Mouse (Mus musculus) stomach, embryonic 14.5 days (tissue): ENCODE results near the gene Gm10190. TPM values are rescaled to one million over a fixed set of nuclear protein-coding genes. Genes with fewer than 3 reads are reported as not detected.

Source experiments
- ATAC-seq: fragments of 200-750 bp; cut with Nextera tagmentation; 2 replicates; pipeline ENCODE4 v1.8.0; 2017; ENCODE audit warnings: low read depth, moderate TSS enrichment; ENCODE audit not compliant: insufficient number of reproducible peaks, insufficient read depth, low FRiP score
- H3K27ac ChIP-seq: fragments of 300-500 bp; sonication (generic); 2 replicates; pipeline ENCODE4 v1.5.1; 2014; ENCODE audit warnings: mild to moderate bottlenecking, low read length, moderate library complexity, mixed read lengths
- H3K27me3 ChIP-seq: fragments of 300-500 bp; sonication (generic); 2 replicates; pipeline ENCODE4 v1.6.1; 2014; ENCODE audit warnings: low read length, control low read depth, mixed read lengths; ENCODE audit not compliant: control insufficient read depth, insufficient read depth
- H3K36me3 ChIP-seq: fragments of 300-500 bp; sonication (generic); 2 replicates; pipeline ENCODE4 v1.6.1; 2014; ENCODE audit warnings: mild to moderate bottlenecking, control low read depth, low read length, moderate library complexity, mixed read lengths; ENCODE audit not compliant: control insufficient read depth, insufficient read depth
- H3K4me1 ChIP-seq: fragments of 300-500 bp; sonication (generic); 2 replicates; pipeline ENCODE4 v1.6.1; 2014; ENCODE audit warnings: low read length, control low read depth, mixed read lengths; ENCODE audit not compliant: control insufficient read depth, insufficient read depth
- H3K4me2 ChIP-seq: fragments of 300-500 bp; sonication (generic); replicated peaks from 2 replicates; pipeline ENCODE4 v1.6.1; 2014; ENCODE audit warnings: low read depth, low read length, control low read depth
- H3K4me3 ChIP-seq: fragments of 300-500 bp; sonication (generic); 2 replicates; pipeline ENCODE4 v1.5.1; 2014; ENCODE audit warnings: low read depth, low read length, control low read depth
- H3K9ac ChIP-seq: fragments of 300-500 bp; sonication (generic); replicated peaks from 2 replicates; pipeline ENCODE4 v1.6.1; 2014; ENCODE audit warnings: low read depth, mild to moderate bottlenecking, control low read depth, low read length, moderate library complexity, mixed read lengths
- H3K9me3 ChIP-seq: fragments of 300-500 bp; sonication (generic); 2 replicates; pipeline ENCODE4 v1.6.1; 2016; ENCODE audit warnings: low read depth, low read length, control low read depth; ENCODE audit not compliant: control insufficient read depth
- WGBS: fragments of 180-500 bp; shearing (Covaris S2); extraction: QIAGEN DNeasy Blood & Tissue Kit; methylation state at CpG from one replicate; pipeline ENCODE4 v1.1.7; 2014; 5-methylcytosine and 5-hydroxymethylcytosine counted together
- polyA plus RNA-seq: library from polyadenylated mRNA; unstranded; fragments of >200 nt; fragmentation: Nextera tagmentation; extraction: Ambion mirVana; gene quantifications from 2 replicates; pipeline ENCODE4 v1.2.1, GENCODE M21; 2014

Gene Gm10190
- polyA plus RNA-seq, 1 experiment from 2014 or later = 2.8 TPM

- ATAC-seq = no peak
- no peak overlapping the region for H3K9ac ChIP-seq
- WGBS = 82% methylated on average over 3 of the region's 3 CpGs
- H3K4me1 ChIP-seq = no peaks in the 10 kb centered on the region
- H3K4me3 ChIP-seq = no peak overlapping the region
- no peaks in the 10 kb centered on the region for H3K27me3 ChIP-seq
- H3K27ac ChIP-seq = no peak overlapping the region
- no peaks in the 10 kb centered on the region for H3K9me3 ChIP-seq
- no peak overlapping the region for H3K4me2 ChIP-seq
- H3K36me3 ChIP-seq = no peaks in the 10 kb centered on the region
Measured at GRCm38 (mm10) chr17:80326431-80326830, 46.9 kb downstream of the Gm10190 start.

DNA sequence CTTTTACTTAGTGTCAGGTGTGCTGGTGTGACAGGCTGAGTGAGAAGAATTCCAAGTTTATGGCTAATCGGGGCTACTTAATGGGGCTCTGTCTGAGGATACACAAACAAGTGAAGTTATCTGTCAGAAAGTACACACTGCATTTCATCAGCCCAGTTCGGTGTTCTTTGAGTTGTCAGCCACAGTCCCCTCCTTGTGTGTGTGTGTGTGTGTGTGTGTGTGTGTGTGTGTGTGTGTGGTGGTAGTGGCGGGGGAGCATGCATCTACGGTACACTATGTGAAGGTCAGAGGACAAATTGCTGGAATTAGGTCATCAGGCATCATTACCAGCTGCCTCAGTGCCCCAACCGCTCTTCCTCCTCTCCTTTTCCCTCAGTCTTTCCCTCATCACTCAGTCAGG is 47.9 kb downstream of the Gm10190 start:
- Histone ChIP-seq H3K9ac (no peak overlapping the region), H3K9me3 (no peaks in the 10 kb centered on the region), H3K4me3 (no peak overlapping the region), H3K27me3 (no peaks in the 10 kb centered on the region), H3K4me2 (no peak overlapping the region), H3K27ac (no peak overlapping the region), H3K4me1 (no peaks in the 10 kb centered on the region), H3K36me3 (no peaks in the 10 kb centered on the region)
- WGBS = 59% methylated on average over 5 of the region's 5 CpGs
- no peak for ATAC-seq

DNA sequence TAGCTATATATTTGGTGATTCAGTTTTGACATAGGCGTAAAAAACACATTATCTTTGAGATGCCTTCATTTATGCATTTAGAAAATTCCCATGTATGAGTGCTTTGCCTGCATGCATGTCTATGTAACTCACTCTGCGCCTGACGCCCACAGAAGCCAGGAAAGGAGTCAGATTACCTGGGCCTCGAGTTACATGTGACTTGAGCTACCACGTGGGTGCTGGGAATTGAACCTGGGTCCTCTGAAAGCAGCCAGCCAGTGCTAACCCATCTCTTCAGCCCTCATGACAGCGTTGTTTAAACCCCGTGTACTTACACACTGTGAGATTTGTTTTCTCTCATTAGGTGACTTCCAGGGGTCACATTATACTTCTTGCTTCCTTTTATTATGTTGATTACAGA is 48.8 kb downstream of the Gm10190 start:
- H3K4me1 ChIP-seq = no peaks in the 10 kb centered on the region
- no peak overlapping the region for H3K9ac ChIP-seq
- H3K36me3 ChIP-seq = no peaks in the 10 kb centered on the region
- no peak overlapping the region for H3K4me2 ChIP-seq
- no peak overlapping the region for H3K4me3 ChIP-seq
- H3K27ac ChIP-seq = no peak overlapping the region
- no peaks in the 10 kb centered on the region for H3K9me3 ChIP-seq
- H3K27me3 ChIP-seq = no peaks in the 10 kb centered on the region
- no peak for ATAC-seq
- WGBS = 79% methylated on average over 7 of the region's 7 CpGs

DNA sequence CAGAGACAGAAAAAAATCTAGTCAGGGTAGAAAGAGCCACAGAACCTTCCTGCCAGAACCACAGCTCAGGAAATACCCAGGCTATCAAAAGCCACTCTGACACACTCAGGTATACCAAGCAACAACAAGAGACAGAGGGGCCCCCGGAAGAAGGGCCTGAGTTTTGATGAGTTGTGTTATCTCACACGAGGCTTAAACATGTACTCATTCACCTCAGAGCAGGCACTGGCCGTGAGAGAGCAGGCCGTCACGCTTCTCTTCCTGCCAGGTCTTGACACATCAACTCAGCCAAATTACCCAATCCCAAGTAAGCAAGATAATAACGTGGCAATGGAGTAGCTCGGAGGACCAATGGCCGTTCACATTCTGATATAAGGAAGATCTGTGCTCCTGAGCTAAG is 49.7 kb downstream of the Gm10190 start:
- 67% methylated on average over 8 of the region's 8 CpGs for WGBS
- H3K27me3 ChIP-seq = no peaks in the 10 kb centered on the region
- ATAC-seq = no peak

More for the DNA sequence above, 49.7 kb downstream of the Gm10190 start:
- Histone ChIP-seq H3K9ac (no peak overlapping the region), H3K36me3 (no peaks in the 10 kb centered on the region), H3K27ac (no peak overlapping the region), H3K4me2 (no peak overlapping the region), H3K9me3 (no peaks in the 10 kb centered on the region), H3K4me1 (no peaks in the 10 kb centered on the region), H3K4me3 (no peak overlapping the region)

Other genes starting within 250 kb of the Gm10190 start
- 19.3 and 20.0 TPM in 2 replicates for gene Galm, start 246.1 kb downstream of the Gm10190 start, polyA plus RNA-seq
- 597 and 627 TPM in 2 replicates for gene Srsf7, start 166.2 kb downstream of the Gm10190 start, polyA plus RNA-seq
- 0.13 TPM in 1 of 2 replicates, not detected in the other for gene Ttc39d, start 166.1 kb downstream of the Gm10190 start, polyA plus RNA-seq
- gene Gemin6, start 149.1 kb downstream of the Gm10190 start, polyA plus RNA-seq = 36.1 and 40.7 TPM in 2 replicates
- gene Morn2, start 83.3 kb downstream of the Gm10190 start, polyA plus RNA-seq = 22.2 and 26.5 TPM in 2 replicates
- 19.8 and 20.4 TPM in 2 replicates for gene Dhx57, start 83.1 kb downstream of the Gm10190 start, polyA plus RNA-seq
- 1.2 and 2.1 TPM in 2 replicates for gene Arhgef33, start 66.1 kb downstream of the Gm10190 start, polyA plus RNA-seq
- gene Sos1, start 106.9 kb upstream of the Gm10190 start, polyA plus RNA-seq = 8.1 and 9.3 TPM in 2 replicates
- gene Cdkl4, start 204.3 kb upstream of the Gm10190 start, polyA plus RNA-seq = 0.20 and 0.23 TPM in 2 replicates